Mouse (Mus musculus) spleen, adult 12 weeks (tissue): Measurements from ENCODE around the gene Olfr403.
"Not testable (repeated sequence)": the region's sequence is repeated elsewhere in the genome, so short reads cannot be mapped to it uniquely, and the experiment has no call there.

Experiments
- DNase-seq: peaks from one replicate; pipeline ENCODE4 v3.0.0; 2022; ENCODE audit warnings: low spot score

Gene Olfr403

GRCm38 (mm10) chr11:74185949-74186348 is at the start of gene Olfr403:
TSS of gene Olfr403 (plus strand) at chr11:74186249.
- DNase-seq, result no peak

DNA sequence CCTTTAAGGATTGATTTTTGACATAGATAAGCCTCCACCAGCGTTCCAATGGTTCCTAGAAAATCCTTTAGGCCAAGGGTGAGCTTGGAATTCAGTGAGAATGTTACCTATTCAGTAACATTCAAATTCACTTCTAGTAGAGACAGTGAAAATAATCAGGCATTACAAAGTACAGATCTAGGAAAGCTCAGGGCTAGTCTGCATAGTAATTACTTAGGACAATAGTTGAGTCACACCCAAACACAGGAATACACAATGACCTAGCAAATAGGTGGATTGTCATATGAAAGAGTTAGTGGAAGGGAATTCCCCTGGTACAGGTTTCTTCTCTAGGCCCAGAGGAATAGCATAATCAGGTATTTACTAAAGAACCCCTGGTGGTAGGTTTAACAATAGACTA is 46.0 kb upstream of the Olfr403 start:
- DNase-seq, result not testable (repeated sequence)

DNA sequence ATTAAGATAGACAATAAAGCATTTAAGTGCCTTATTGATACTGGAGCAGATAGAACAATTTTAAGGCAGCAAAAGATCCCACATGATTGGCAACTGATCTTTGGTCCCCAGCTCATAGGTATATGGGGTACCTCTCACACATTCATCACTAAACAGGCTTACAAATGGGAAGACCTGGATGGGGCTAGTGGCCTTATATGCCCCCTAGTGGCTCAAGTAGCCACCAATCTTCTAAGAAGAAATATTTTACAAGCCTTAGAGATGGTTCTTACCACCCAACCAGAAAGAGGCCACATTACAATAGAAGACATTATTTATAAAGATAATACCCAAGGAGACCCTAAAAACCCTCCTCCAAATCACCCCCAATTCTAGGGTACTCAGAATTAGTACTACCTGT is 40.2 kb upstream of the Olfr403 start:
- DNase-seq, result no peak

- DNase-seq, result no peak
Measured at GRCm38 (mm10) chr11:74153229-74153628, 32.8 kb upstream of the Olfr403 start, which contains the start of gene Olfr402. TSS of gene Olfr402 (plus strand) at chr11:74153529.

DNA sequence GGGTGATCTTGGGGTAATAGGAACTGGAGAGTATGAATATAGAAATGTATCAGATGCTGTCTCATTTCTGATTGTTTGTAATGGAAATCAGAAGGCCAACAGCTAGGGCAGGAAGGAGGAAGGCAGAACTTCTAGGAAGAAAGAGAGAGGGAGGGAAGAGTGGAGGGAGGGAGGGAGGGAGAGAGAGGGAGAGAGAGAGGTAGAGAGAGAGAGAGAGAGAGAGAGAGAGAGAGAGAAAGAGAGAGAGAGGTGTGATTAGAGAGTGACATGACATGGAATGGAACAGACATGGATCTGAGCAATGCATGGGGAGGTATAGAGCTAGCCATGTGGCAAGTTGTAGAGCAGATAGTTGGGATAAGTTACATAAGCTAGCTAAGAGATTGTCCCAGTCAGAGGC is 17.3 kb upstream of the Olfr403 start:
- DNase-seq, result no peak

GRCm38 (mm10) chr11:74183168-74183567 is 2.9 kb upstream of the Olfr403 start:
- no peak for DNase-seq

DNA sequence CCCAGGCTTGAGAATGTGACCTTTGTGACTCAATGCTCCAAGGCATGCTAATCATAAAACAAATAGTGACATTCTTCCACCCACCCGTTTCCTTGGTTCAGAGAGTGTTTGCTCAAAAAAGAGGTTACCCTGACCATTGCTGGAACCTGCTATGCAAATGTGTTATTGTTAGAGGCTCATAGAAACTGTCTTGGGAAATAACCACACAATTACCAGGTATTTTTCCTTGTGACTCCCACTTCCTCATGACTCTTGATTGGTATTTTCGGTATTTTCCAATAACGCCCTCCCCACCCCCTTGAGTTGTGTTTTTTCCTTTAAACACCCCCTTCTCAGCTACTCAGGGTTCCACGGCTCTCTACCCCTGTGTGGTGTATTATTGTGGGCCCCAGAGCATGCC is 2.3 kb upstream of the Olfr403 start:
- no peak for DNase-seq

- DNase-seq, result no peak
Measured at GRCm38 (mm10) chr11:74211279-74211678, 25.2 kb downstream of the Olfr403 start, which contains the start of gene Olfr43. TSS of gene Olfr43 (minus strand) at chr11:74211379.

GRCm38 (mm10) chr11:74241201-74241600 is 55.2 kb downstream of the Olfr403 start:
- no peak for DNase-seq
